Mouse (Mus musculus): ENCODE measurements around the gene Tmem147. TPM values are rescaled to one million over a fixed set of nuclear protein-coding genes. Genes with fewer than 3 reads are reported as not detected.

Tmem147 gene
- polyA plus RNA-seq (2021) = 177 TPM

DNA sequence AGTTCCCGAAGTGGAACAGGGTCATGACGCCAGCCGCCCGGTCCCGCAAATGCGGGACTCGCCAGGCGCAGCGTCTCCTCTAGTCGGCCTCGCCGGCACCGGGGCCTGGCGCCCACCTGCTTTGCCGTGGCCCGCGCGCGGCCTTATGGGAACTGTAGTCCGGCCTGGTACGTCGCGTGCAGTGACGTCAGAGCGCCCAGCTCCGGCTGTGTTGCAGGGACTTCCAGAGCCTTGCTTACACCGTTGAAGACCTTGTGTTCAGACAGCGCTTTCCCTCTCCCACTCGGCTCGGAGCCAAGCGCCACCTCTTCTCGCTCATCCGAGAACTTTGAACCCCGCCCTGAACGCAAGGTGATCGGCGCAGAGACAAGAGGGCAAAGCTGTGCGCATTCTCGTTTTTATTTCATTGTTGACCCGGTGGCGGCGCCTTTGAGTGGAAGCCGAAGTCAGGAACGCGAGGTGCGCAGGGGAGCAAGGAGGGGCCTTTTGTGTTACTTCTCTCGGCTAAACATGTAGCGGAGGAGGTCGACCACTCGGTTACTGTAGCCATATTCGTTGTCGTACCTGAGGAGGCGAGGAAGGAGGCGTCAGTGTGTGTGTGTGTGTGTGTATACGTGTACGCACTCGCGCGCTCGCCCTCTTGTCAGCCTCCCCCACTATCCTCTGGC lies at the start of gene Tmem147:
Gene Tmem147, minus strand, starts transcription at position 145 of the 668 bp plus-strand sequence.
- peak; percentile 70 for DNase-seq (ENCODE audit: low read depth, low spot score)
- CTCF ChIA-PET = interaction anchor here (3.6 kb wide), 1 partner anchor 16 kb away, joined by 19 read pairs; no protein-coding TSS in a partner anchor
- POLR2A ChIA-PET = interaction anchor here (0.6 kb wide), 2 partner anchors 14 to 251 kb away, joined by 3 read pairs; no protein-coding TSS in a partner anchor
- in situ Hi-C loops (cut with MboI; ENCODE audit: low pct_unique_long_range_greater_than_20kb) = no loop called here
- ATAC-seq = peak; percentile 90
- no peaks in the 10 kb centered on the region for H3K27me3 ChIP-seq
- TF ChIP-seq CTCF (IDR thresholded peaks at IDR 0.05) = no peak

DNA sequence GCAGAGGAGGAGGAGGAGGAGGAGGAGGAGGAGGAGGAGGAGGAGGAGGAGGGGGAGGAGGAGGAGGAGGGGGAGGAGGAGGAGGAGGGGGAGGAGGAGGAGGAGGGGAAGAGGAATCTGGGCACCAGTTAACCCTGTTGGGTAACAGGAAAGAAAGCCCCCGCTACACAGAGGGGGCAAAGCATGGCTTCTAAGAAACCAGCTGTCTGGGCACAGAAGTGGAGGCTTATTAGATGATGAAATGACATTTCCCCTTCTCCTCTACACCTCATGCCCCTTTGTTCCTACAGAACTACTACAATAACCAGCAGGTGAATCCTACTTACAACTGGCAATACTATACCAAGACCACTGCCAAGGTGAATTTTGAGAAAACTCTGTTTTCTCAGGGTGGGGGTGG lies 48.6 kb upstream of the Tmem147 start:
- POLR2A ChIA-PET = no interaction called here
- CTCF ChIA-PET = no interaction called here
- no peak for TF ChIP-seq CTCF (IDR thresholded peaks at IDR 0.05)
- in situ Hi-C loops (cut with MboI; ENCODE audit: low pct_unique_long_range_greater_than_20kb) = no loop called here
- DNase-seq (ENCODE audit: low read depth, low spot score) = no peak
- H3K27me3 ChIP-seq = peaks cover 14% of the 10 kb centered on the region
- ATAC-seq = no peak

DNA sequence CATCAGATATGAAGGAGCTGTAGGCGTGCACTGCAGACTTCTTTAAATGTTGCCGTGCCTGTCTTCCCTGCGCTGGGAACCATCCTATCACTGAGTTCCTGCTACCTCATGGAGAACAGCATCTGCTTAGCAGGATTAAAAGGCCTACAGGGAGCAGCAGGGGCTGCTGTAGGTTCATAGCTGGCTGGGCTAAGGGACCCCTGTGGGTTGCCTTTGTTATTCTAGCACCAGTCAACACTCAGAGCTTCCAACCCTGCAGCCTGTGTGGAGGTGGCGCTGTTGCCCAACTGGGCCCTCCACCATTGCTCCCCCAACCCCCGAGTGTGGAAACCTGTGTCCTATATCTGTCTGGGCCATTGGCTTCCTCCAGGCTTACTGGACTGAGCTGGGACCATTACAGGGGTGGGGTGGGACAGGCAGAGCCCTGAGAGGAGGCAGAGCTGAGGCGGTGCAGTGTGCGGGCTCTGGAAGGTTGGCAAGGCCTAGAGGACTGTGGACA lies 47.8 kb upstream of the Tmem147 start:
- POLR2A ChIA-PET = no interaction called here
- CTCF ChIA-PET = no interaction called here
- in situ Hi-C loops (cut with MboI; ENCODE audit: low pct_unique_long_range_greater_than_20kb) = no loop called here
- ATAC-seq = no peak
- TF ChIP-seq CTCF (IDR thresholded peaks at IDR 0.05) = no peak
- H3K27me3 ChIP-seq = peaks cover 15% of the 10 kb centered on the region
- no peak for DNase-seq (ENCODE audit: low read depth, low spot score)

DNA sequence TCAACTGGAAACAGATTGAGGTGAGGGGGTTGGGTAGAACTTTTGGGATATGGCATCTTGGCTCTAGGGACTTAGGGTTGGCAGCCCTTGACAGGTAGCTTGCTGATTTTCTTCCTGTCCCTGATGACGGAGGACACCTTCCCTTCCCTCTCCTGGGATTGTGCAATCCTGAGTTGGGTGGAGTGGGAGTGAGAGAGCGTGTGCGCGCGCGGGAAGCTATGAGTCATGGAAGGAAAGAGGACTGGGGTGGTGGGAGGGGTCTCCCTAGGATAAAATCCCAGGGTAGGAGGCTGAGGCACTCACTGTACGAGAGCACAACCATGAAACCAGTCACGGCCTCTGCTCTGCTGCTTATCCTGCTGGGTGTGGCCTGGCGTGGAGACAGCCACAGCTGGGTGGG lies 46.8 kb upstream of the Tmem147 start:
- ATAC-seq (no peak), DNase-seq (ENCODE audit: low read depth, low spot score) (no peak)
- peaks cover 16% of the 10 kb centered on the region for H3K27me3 ChIP-seq
- ChIA-PET CTCF (no interaction called here), POLR2A (no interaction called here)
- TF ChIP-seq CTCF (IDR thresholded peaks at IDR 0.05) = no peak
- in situ Hi-C loops (cut with MboI; ENCODE audit: low pct_unique_long_range_greater_than_20kb) = no loop called here

DNA sequence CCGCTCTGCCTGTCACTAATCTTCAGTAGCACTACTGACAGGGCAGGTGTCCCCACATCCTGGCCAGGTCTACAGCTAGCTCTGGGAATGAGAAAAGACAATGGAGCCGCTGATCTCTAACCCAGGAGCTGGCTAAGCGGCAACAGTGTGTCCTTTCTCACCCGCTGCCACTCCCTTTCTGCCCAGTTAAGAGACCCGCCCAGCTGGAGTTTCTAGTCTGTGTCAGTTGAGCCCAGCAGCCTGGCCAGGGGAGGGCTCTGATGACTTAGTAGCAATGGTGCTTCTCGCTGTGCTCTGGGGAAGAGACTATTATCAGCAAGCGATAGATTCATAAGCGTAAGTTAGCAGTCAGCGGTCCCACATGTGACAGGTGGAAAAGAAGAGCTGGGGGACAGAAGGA lies 39.9 kb upstream of the Tmem147 start:
- TF ChIP-seq CTCF (IDR thresholded peaks at IDR 0.05) = no peak
- CTCF ChIA-PET = no interaction called here
- ATAC-seq = no peak
- H3K27me3 ChIP-seq = peaks cover 7% of the 10 kb centered on the region
- POLR2A ChIA-PET = no interaction called here
- in situ Hi-C loops (cut with MboI; ENCODE audit: low pct_unique_long_range_greater_than_20kb) = no loop called here
- DNase-seq (ENCODE audit: low read depth, low spot score) = no peak

DNA sequence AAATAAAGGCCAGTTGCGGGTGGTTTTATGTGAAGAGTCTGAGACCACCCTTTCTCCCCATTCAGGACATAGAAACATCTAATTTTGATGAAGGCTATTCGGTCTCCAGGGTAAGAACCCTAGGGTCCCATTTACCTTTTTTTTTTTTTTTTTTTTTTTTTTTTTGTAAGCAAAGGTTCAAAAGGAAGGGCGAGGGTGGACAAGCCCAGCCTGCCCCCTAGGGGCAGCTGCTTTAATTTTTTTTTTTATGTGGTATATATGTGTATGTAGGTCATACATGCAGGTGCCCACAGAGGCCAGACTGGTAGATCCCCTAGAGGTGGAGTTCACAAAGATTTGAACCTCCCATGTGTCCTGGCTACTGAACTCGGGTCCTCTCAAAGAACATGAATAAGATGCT lies 37.1 kb upstream of the Tmem147 start:
- H3K27me3 ChIP-seq = peaks cover 8% of the 10 kb centered on the region
- CTCF ChIA-PET = interaction anchor here (0.9 kb wide), 1 partner anchor 8 kb away, joined by 4 read pairs; no protein-coding TSS in a partner anchor

DNA sequence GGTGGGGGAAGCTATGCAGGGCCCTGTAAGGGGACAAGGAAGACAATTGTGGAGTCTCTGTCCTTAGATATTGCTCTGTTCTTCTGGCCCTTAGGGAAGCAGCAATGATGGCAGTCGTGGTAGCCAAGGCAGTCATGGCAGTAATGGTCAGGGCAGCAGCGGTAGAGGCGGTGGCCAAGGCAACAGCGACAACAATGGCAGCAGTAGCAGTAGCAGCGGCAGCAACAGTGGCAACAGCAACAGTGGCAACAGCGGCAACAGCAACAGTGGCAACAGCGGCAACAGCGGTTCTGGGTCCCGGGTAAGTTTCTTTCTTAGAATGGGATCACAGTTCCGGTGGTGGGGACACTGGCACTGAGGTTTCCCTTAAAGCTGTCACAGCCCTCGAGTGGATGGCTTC lies 35.8 kb upstream of the Tmem147 start:
- ChIA-PET CTCF (no interaction called here), POLR2A (no interaction called here)
- in situ Hi-C loops (cut with MboI; ENCODE audit: low pct_unique_long_range_greater_than_20kb) = no loop called here
- peaks cover 8% of the 10 kb centered on the region for H3K27me3 ChIP-seq
- ATAC-seq (no peak), DNase-seq (ENCODE audit: low read depth, low spot score) (no peak)
- no peak for TF ChIP-seq CTCF (IDR thresholded peaks at IDR 0.05)

More for the DNA sequence above, 37.1 kb upstream of the Tmem147 start:
- ATAC-seq (no peak), DNase-seq (ENCODE audit: low read depth, low spot score) (no peak)
- in situ Hi-C loops (cut with MboI; ENCODE audit: low pct_unique_long_range_greater_than_20kb) = no loop called here
- TF ChIP-seq CTCF (IDR thresholded peaks at IDR 0.05) = peak; percentile 48
- POLR2A ChIA-PET = no interaction called here

DNA sequence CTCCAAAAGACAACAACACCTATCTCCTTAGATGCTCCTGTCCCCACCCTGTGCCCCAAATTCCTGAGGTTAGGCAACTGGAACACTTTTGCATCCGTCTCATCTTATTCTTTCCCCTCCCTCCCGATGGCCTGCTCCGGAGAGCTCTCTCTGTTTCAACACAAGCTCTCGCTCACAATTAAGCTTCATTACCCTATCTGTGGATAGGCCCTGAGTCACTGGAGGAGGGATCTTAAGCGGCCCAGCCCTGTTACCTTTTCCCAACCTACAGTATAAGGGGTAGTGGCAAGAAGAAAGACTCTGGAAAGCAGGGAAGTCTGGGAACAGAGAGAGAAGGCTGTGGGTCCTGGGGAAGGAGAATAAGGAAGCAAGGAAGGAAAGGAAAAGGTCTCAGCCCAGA lies 34.1 kb upstream of the Tmem147 start, which contains the start of gene Dmkn:
Gene Dmkn, plus strand, starts transcription at position 301 of the 400 bp plus-strand sequence.
- POLR2A ChIA-PET = no interaction called here
- no peak for DNase-seq (ENCODE audit: low read depth, low spot score)
- peaks cover 7% of the 10 kb centered on the region for H3K27me3 ChIP-seq
- TF ChIP-seq CTCF (IDR thresholded peaks at IDR 0.05) = no peak
- CTCF ChIA-PET = no interaction called here
- in situ Hi-C loops (cut with MboI; ENCODE audit: low pct_unique_long_range_greater_than_20kb) = no loop called here
- ATAC-seq = no peak

DNA sequence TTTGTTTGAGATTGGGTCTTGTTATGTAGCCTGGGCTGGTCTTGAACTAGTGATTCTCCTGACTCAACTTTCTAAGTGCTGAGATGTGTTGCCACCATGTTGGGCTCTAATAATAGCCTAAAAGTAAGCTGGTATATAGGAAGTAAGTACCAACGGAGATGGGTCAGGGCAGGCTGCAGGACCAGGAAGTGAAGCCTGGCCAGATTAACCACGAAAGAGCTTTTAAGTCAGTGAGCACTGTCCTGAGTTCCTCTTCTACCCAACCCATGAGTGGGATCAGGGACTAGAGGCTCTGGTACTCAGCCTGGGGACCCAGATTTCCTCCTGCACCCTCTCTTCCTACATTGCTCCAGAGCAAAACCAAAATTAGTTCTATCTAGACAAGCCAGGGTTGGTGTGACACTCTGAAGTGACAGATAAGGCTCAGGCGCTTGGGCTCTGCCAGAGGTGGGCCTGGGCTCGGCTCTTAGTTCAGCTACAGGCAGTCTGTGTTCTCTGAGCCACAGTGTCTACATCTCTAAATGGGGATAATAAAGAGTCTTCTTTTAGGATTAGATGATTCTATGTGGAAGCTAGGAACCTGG lies 32.5 kb upstream of the Tmem147 start:
- DNase-seq (ENCODE audit: low read depth, low spot score) = no peak
- in situ Hi-C loops (cut with MboI; ENCODE audit: low pct_unique_long_range_greater_than_20kb) = no loop called here
- POLR2A ChIA-PET = no interaction called here
- CTCF ChIA-PET = no interaction called here
- TF ChIP-seq CTCF (IDR thresholded peaks at IDR 0.05) = no peak
- H3K27me3 ChIP-seq = peaks cover 3% of the 10 kb centered on the region
- ATAC-seq = no peak

DNA sequence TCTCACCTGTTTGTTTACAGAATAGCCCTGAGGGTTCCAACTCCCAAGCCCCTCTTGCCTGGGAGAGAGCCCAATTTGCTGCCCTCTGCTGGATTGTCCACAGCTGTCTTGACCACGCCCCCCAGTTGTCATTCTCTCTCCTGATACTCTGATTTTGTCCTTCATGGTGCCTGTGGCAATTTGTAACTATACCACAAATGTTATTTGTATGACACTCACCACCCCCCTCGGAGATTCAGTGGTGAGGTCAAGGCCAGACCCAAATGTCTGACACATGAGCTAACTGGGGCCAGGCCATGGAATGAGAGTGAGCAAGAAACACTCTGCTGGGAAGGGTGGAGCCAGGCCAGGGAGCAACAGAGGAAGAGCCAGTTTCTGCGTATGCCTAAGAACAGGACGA lies 29.5 kb upstream of the Tmem147 start:
- ATAC-seq (peak; percentile 66), DNase-seq (ENCODE audit: low read depth, low spot score) (peak; percentile 30)
- peaks cover under 1% of the 10 kb centered on the region for H3K27me3 ChIP-seq
- in situ Hi-C loops (cut with MboI; ENCODE audit: low pct_unique_long_range_greater_than_20kb) = no loop called here
- CTCF ChIA-PET = interaction anchor here (1.0 to 2.0 kb wide), 5 partner anchors 12 to 106 kb away, joined by 3 to 9 read pairs (median 4); no protein-coding TSS in a partner anchor
- POLR2A ChIA-PET = no interaction called here
- no peak for TF ChIP-seq CTCF (IDR thresholded peaks at IDR 0.05)

DNA sequence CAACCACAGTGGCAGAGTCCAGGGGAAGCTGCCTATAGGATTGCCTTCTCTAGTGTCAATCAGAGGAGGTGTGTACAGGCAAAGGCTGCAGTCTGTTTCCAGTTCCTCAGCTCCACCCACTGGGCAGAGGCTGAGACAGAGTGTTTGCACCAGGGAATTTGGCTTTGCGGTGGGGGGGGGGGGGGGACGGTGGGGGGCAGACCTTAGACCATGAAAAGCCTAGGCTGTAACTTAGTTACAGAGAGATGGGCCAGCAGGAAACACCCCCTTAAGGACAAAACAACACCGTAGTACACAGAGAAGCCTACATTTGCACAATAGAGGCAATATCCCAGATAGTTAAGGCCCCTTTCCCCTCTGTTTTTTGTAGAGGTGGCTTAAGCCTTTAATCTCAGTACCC lies 27.7 kb upstream of the Tmem147 start:
- ChIA-PET POLR2A (no interaction called here), CTCF (no interaction called here)
- H3K27me3 ChIP-seq = no peaks in the 10 kb centered on the region
- TF ChIP-seq CTCF (IDR thresholded peaks at IDR 0.05) = no peak
- DNase-seq (ENCODE audit: low read depth, low spot score) (no peak), ATAC-seq (no peak)
- in situ Hi-C loops (cut with MboI; ENCODE audit: low pct_unique_long_range_greater_than_20kb) = no loop called here

Measured in Patski (cell line).